Mouse (Mus musculus) C2C12 (cell line): ENCODE measurements around the gene Fbxo5. TPM values are rescaled to one million over a fixed set of nuclear protein-coding genes. Genes with fewer than 3 reads are reported as not detected.

ENCODE experiments used
- H3K27me3 ChIP-seq: one replicate; pipeline ENCODE4 v1.6.1; 2011; ENCODE audit not compliant: control insufficient read depth, insufficient read depth, insufficient read length
- H3K36me3 ChIP-seq: one replicate; pipeline ENCODE4 v1.6.1; 2011; ENCODE audit not compliant: control insufficient read depth, insufficient read depth
- H3K4me3 ChIP-seq: one replicate; pipeline ENCODE4 v1.5.1; 2011; ENCODE audit warnings: mild to moderate bottlenecking, control low read depth; ENCODE audit not compliant: poor library complexity, insufficient read depth, severe bottlenecking
- H3K79me2 ChIP-seq: one replicate; pipeline ENCODE4 v1.6.1; 2011; ENCODE audit not compliant: control insufficient read depth, insufficient read depth
- H3K79me3 ChIP-seq: one replicate; pipeline ENCODE4 v1.6.1; 2011; ENCODE audit warnings: low read depth, control low read depth
- H3ac ChIP-seq: one replicate; pipeline ENCODE3; 2011; ENCODE audit warnings: low read depth; ENCODE audit not compliant: control insufficient read depth, insufficient read length
- CEBPB ChIP-seq: IDR thresholded peaks from one replicate; pipeline ENCODE4 v1.6.1; 2011; ENCODE audit warnings: low read depth, mild to moderate bottlenecking, control low read depth, moderate library complexity
- CTCF ChIP-seq: IDR thresholded peaks from one replicate; pipeline ENCODE4 v1.5.1; 2011; ENCODE audit not compliant: control insufficient read depth, insufficient read depth, insufficient read length
- FOSL1 ChIP-seq: IDR thresholded peaks from one replicate; pipeline ENCODE4 v1.8.0; 2011; ENCODE audit warnings: mild to moderate bottlenecking, low read length; ENCODE audit not compliant: poor library complexity, insufficient read depth, severe bottlenecking
- MAX ChIP-seq: IDR thresholded peaks from one replicate; pipeline ENCODE4 v1.6.1; 2011; ENCODE audit warnings: mild to moderate bottlenecking, control low read depth
- MYOD1 ChIP-seq: IDR thresholded peaks from one replicate; pipeline ENCODE4 v1.6.1; 2011; ENCODE audit warnings: low read depth; ENCODE audit not compliant: control insufficient read depth, insufficient read length
- MYOG ChIP-seq: IDR thresholded peaks from one replicate; pipeline ENCODE4 v1.6.1; 2011; ENCODE audit not compliant: control insufficient read depth, insufficient read length; ENCODE audit errors: extremely low read depth
- USF1 ChIP-seq: IDR thresholded peaks from one replicate; pipeline ENCODE4 v1.6.1; 2011; ENCODE audit warnings: low read depth, mild to moderate bottlenecking, control low read depth, moderate library complexity
- polyA plus RNA-seq: library from polyadenylated mRNA; unstranded; fragments of >200 nt; fragmentation: generic; extraction: Trizol; gene quantifications from one replicate; pipeline ENCODE4 v1.2.1, GENCODE M21; 2012; ENCODE audit warnings: missing spikeins

Gene Fbxo5
- polyA plus RNA-seq, 1 experiment, result 19.9 TPM

GRCm38 (mm10) chr10:5823740-5824491 is 18.5 kb upstream of the Fbxo5 start, which contains the start of gene Mtrf1l:
Gene Mtrf1l, minus strand, starts transcription at chr10:5823910.
- Histone ChIP-seq H3K79me2 (peaks cover 44% of the 10 kb centered on the region), H3ac (peak within 1 kb of the TSS; percentile 100), H3K36me3 (peaks cover 23% of the 10 kb centered on the region), H3K79me3 (peaks cover 25% of the 10 kb centered on the region), H3K27me3 (peaks cover 3% of the 10 kb centered on the region), H3K4me3 (peak within 1 kb of the TSS; percentile 86)
- TF ChIP-seq MYOD1 (no peak), CTCF (no peak), USF1 (no peak), MYOG (no peak), CEBPB (no peak), FOSL1 (no peak), MAX (no peak)

GRCm38 (mm10) chr10:5823291-5823739 is 17.9 kb upstream of the Fbxo5 start:
- peak overlapping the region; percentile 100 for H3ac ChIP-seq
- TF ChIP-seq MAX (no peak), FOSL1 (no peak), MYOG (no peak), USF1 (no peak), CTCF (no peak), CEBPB (no peak), MYOD1 (no peak)
- peak overlapping the region; percentile 86 for H3K4me3 ChIP-seq
- H3K79me2 ChIP-seq, result peaks cover 44% of the 10 kb centered on the region
- peaks cover 25% of the 10 kb centered on the region for H3K79me3 ChIP-seq
- peaks cover 29% of the 10 kb centered on the region for H3K36me3 ChIP-seq
- peaks cover 3% of the 10 kb centered on the region for H3K27me3 ChIP-seq

- peaks cover 44% of the 10 kb centered on the region for H3K79me2 ChIP-seq
- no peak overlapping the region for H3K4me3 ChIP-seq
- no peak for TF ChIP-seq CTCF
- no peak for TF ChIP-seq CEBPB
- TF ChIP-seq USF1, result no peak
- TF ChIP-seq FOSL1, result no peak
- no peak for TF ChIP-seq MYOG
- TF ChIP-seq MAX, result no peak
- TF ChIP-seq MYOD1, result no peak
- H3K79me3 ChIP-seq, result peaks cover 25% of the 10 kb centered on the region
- no peak overlapping the region for H3ac ChIP-seq
- H3K36me3 ChIP-seq, result peaks cover 72% of the 10 kb centered on the region
- no peaks in the 10 kb centered on the region for H3K27me3 ChIP-seq
Observed at GRCm38 (mm10) chr10:5818772-5819171, 13.4 kb upstream of the Fbxo5 start.

- Histone ChIP-seq H3K27me3 (no peaks in the 10 kb centered on the region), H3K79me2 (peaks cover 17% of the 10 kb centered on the region), H3K4me3 (no peak overlapping the region), H3K79me3 (peaks cover 6% of the 10 kb centered on the region), H3K36me3 (peaks cover 91% of the 10 kb centered on the region), H3ac (no peak overlapping the region)
- TF ChIP-seq FOSL1, result no peak
- no peak for TF ChIP-seq CTCF
- TF ChIP-seq USF1, result no peak
- TF ChIP-seq MYOG, result no peak
- no peak for TF ChIP-seq MAX
- TF ChIP-seq CEBPB, result no peak
- TF ChIP-seq MYOD1, result no peak
Observed at GRCm38 (mm10) chr10:5815968-5816367, 10.6 kb upstream of the Fbxo5 start.

- no peak for TF ChIP-seq CEBPB
- no peak for TF ChIP-seq USF1
- TF ChIP-seq MAX, result no peak
- no peak for TF ChIP-seq MYOG
- TF ChIP-seq MYOD1, result no peak
- H3K4me3 ChIP-seq, result no peak overlapping the region
- H3K79me2 ChIP-seq, result no peaks in the 10 kb centered on the region
- H3K79me3 ChIP-seq, result no peaks in the 10 kb centered on the region
- no peak overlapping the region for H3ac ChIP-seq
- peaks cover 75% of the 10 kb centered on the region for H3K36me3 ChIP-seq
- no peaks in the 10 kb centered on the region for H3K27me3 ChIP-seq
Observed at GRCm38 (mm10) chr10:5813724-5814123, 8.3 kb upstream of the Fbxo5 start.

- no peak for TF ChIP-seq CEBPB
Observed at GRCm38 (mm10) chr10:5807683-5808082, 2.3 kb upstream of the Fbxo5 start.

More at GRCm38 (mm10) chr10:5807683-5808082, 2.3 kb upstream of the Fbxo5 start:
- Histone ChIP-seq H3K79me2 (peaks cover 26% of the 10 kb centered on the region), H3K36me3 (peaks cover 34% of the 10 kb centered on the region), H3ac (no peak overlapping the region), H3K4me3 (no peak overlapping the region), H3K27me3 (no peaks in the 10 kb centered on the region), H3K79me3 (peaks cover 24% of the 10 kb centered on the region)
